Mouse (Mus musculus): Measurements from ENCODE around the gene Farp1. TPM values are rescaled to one million over a fixed set of nuclear protein-coding genes. Genes with fewer than 3 reads are reported as not detected.

The Farp1 gene
- polyA plus RNA-seq, 2 experiments: 43.3 to 78.5 TPM

DNA sequence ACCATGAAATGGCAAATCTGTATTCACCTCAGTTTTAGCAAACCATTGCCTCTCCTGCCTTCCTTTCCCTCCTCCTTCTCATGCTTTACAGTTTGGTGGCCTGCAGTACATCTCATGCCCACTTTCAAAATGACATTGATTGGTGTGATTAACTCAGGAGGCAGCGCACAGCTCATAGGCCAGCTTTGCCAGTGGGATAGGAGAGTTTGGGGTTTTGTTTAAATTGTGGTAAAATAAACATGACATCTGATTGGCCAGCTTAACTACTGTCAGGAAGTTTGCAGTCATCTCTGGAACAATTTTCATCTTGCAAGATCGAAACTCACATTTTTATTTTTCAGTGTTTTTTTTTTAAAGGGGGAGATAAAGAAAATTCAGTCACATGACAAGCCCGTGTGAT is 112.0 kb downstream of the Farp1 start:
- Histone ChIP-seq H3K9me3 (ENCODE audit: control insufficient read depth, low read length) (no peaks in the 10 kb centered on the region), H3K9ac (ENCODE audit: low read depth, low read length, severe bottlenecking) (no peak overlapping the region), H3K27me3 (ENCODE audit: control insufficient read depth, insufficient read depth, low read length) (no peaks in the 10 kb centered on the region), H3K4me3 (replicated peaks; ENCODE audit: low read length) (no peak overlapping the region), H3K27ac (replicated peaks; ENCODE audit: low read depth, low read length) (no peak overlapping the region), H3K4me1 (ENCODE audit: control insufficient read depth, insufficient read depth, low read length) (peaks cover 31% of the 10 kb centered on the region), H3K36me3 (ENCODE audit: control insufficient read depth, insufficient read depth, low read length) (no peaks in the 10 kb centered on the region), H3K4me2 (replicated peaks; ENCODE audit: low read depth, low read length, severe bottlenecking) (no peak overlapping the region)
- DNase-seq (ENCODE audit: low spot score) (no peak), ATAC-seq (ENCODE audit: low FRiP score, low read depth) (no peak)
- WGBS: 69% methylated on average over 3 of the region's 3 CpGs
- TF ChIP-seq POLR2A (IDR thresholded peaks at IDR 0.05; ENCODE audit: borderline replicate concordance, extremely low read depth, insufficient read depth, insufficient read length): no peak

DNA sequence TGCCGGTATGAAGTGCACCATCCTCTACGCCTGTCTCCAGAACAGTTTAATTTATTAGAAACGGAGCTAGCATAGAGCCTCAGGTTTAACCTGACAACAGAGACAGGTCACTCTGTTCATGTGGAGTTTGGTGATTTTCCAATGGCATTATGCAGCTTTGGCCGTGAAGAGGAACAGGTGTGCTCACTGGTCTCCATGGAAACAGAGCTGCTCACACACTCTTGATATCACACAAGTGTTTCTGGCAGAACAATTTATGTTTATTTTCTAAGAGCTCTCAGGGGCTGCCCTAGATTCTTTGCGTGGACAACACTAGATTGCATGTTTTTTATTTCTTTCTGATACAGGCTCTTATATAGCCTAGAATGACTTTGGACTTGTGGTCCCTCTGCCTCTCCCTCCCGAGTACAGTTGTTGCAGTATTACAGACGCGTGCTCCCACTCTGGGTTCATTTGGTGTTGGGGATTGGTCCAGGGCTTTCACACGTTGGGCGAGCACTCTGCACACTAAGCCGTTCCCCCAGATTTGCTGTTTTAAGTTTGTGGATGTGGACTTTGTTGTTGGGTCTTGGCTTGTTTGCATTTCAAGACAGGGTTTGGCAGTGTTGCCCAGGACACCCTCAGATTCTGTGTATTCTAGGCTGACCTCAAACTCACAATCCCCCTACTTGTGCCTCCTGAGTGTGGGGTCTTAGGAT is 113.2 kb downstream of the Farp1 start:
- no peak for DNase-seq (ENCODE audit: low spot score)
- H3K4me1 ChIP-seq (ENCODE audit: control insufficient read depth, insufficient read depth, low read length): peaks cover 39% of the 10 kb centered on the region

DNA sequence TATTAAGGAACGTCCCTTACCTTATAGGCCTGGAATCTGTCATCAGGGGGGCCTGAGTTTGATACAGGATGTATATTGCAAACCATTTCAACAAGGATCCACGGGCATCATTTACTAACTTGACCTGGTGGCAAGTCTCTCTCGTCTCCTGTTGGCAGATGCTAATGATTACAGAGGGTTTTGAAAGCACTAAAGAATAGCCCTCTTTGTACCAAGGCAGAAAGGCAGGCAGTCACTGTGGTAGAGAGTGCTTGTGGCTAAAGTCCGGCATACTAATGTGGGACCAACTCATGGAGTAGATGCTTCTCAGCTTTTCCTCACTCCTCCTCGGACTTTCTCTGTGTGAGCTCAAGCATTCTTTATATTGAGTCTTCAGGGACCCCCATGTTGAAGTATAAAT is 115.0 kb downstream of the Farp1 start:
- no peak for TF ChIP-seq POLR2A (IDR thresholded peaks at IDR 0.05; ENCODE audit: borderline replicate concordance, extremely low read depth, insufficient read depth, insufficient read length)
- H3K9ac ChIP-seq (ENCODE audit: low read depth, low read length, severe bottlenecking): no peak overlapping the region
- H3K27ac ChIP-seq (replicated peaks; ENCODE audit: low read depth, low read length): no peak overlapping the region
- no peak for ATAC-seq (ENCODE audit: low FRiP score, low read depth)
- no peak overlapping the region for H3K4me3 ChIP-seq (replicated peaks; ENCODE audit: low read length)
- peaks cover 45% of the 10 kb centered on the region for H3K4me1 ChIP-seq (ENCODE audit: control insufficient read depth, insufficient read depth, low read length)
- H3K4me2 ChIP-seq (replicated peaks; ENCODE audit: low read depth, low read length, severe bottlenecking): no peak overlapping the region
- no peaks in the 10 kb centered on the region for H3K36me3 ChIP-seq (ENCODE audit: control insufficient read depth, insufficient read depth, low read length)
- H3K9me3 ChIP-seq (ENCODE audit: control insufficient read depth, low read length): no peaks in the 10 kb centered on the region
- 67% methylated on average over 5 of the region's 5 CpGs for WGBS
- no peaks in the 10 kb centered on the region for H3K27me3 ChIP-seq (ENCODE audit: control insufficient read depth, insufficient read depth, low read length)
- DNase-seq (ENCODE audit: low spot score): no peak

More for the DNA sequence above, 113.2 kb downstream of the Farp1 start:
- Histone ChIP-seq H3K27ac (replicated peaks; ENCODE audit: low read depth, low read length) (no peak overlapping the region), H3K4me2 (replicated peaks; ENCODE audit: low read depth, low read length, severe bottlenecking) (no peak overlapping the region), H3K9me3 (ENCODE audit: control insufficient read depth, low read length) (no peaks in the 10 kb centered on the region), H3K27me3 (ENCODE audit: control insufficient read depth, insufficient read depth, low read length) (no peaks in the 10 kb centered on the region), H3K9ac (ENCODE audit: low read depth, low read length, severe bottlenecking) (no peak overlapping the region), H3K36me3 (ENCODE audit: control insufficient read depth, insufficient read depth, low read length) (no peaks in the 10 kb centered on the region), H3K4me3 (replicated peaks; ENCODE audit: low read length) (no peak overlapping the region)
- WGBS: 68% methylated on average over 11 of the region's 11 CpGs
- peak; percentile 28 for ATAC-seq (ENCODE audit: low FRiP score, low read depth)
- TF ChIP-seq POLR2A (IDR thresholded peaks at IDR 0.05; ENCODE audit: borderline replicate concordance, extremely low read depth, insufficient read depth, insufficient read length): no peak

DNA sequence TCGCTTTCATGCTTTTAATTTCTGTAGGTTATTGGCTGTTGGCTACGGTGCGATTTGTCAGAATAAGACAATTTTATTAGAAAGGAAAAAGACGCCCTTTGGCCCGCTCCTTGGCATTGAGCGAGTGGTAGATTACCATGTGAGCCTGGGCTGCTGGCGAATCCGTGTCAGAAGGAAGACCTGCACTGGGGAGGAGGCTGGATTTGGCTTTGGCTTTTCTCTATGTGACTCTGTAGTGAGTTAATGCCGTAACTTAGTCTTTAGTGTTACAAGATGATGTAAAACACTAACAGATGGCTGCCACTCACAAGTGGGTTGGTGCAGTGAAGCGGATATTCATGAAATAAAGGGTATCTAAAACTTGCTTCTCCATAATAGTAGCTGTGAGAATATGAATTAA is 116.8 kb downstream of the Farp1 start:
- H3K4me2 ChIP-seq (replicated peaks; ENCODE audit: low read depth, low read length, severe bottlenecking): no peak overlapping the region
- WGBS: 42% methylated on average over 10 of the region's 10 CpGs
- peaks cover 38% of the 10 kb centered on the region for H3K4me1 ChIP-seq (ENCODE audit: control insufficient read depth, insufficient read depth, low read length)
- 0 out of 2 replicates have a peak, but pooled peaks cover 3% of the 10 kb centered on the region for H3K36me3 ChIP-seq (ENCODE audit: control insufficient read depth, insufficient read depth, low read length)
- TF ChIP-seq POLR2A (IDR thresholded peaks at IDR 0.05; ENCODE audit: borderline replicate concordance, extremely low read depth, insufficient read depth, insufficient read length): no peak
- no peak overlapping the region for H3K4me3 ChIP-seq (replicated peaks; ENCODE audit: low read length)
- H3K27me3 ChIP-seq (ENCODE audit: control insufficient read depth, insufficient read depth, low read length): no peaks in the 10 kb centered on the region
- ATAC-seq (ENCODE audit: low FRiP score, low read depth): no peak; the same call in 1 of the 2 replicates
- no peak overlapping the region for H3K9ac ChIP-seq (ENCODE audit: low read depth, low read length, severe bottlenecking)
- DNase-seq (ENCODE audit: low spot score): no peak
- H3K27ac ChIP-seq (replicated peaks; ENCODE audit: low read depth, low read length): 0 out of 2 replicates have a peak overlapping the region, but pooled peaks have one; percentile 22
- H3K9me3 ChIP-seq (ENCODE audit: control insufficient read depth, low read length): no peaks in the 10 kb centered on the region

DNA sequence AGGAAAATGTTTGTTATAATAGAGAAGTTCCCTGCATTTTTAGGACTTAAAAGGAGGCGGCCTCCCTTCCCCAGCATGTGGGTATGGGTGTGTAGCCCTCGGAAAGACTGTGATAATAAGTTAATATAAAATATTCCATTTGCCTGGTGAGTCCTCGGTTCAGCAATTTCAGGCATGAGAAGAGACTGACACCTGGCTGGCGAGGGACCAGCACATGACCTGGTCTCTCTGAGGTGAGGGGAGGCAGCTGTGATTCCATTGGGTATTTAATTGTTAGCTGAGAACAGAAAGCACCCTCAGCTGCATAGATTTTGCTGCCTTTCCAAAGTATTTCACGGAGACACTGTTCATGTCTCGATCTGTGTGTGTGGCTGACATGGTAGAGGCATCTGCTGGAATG is 117.8 kb downstream of the Farp1 start:
- no peak overlapping the region for H3K4me2 ChIP-seq (replicated peaks; ENCODE audit: low read depth, low read length, severe bottlenecking)
- 0 out of 2 replicates have a peak, but pooled peaks cover 3% of the 10 kb centered on the region for H3K36me3 ChIP-seq (ENCODE audit: control insufficient read depth, insufficient read depth, low read length)
- H3K27ac ChIP-seq (replicated peaks; ENCODE audit: low read depth, low read length): no peak overlapping the region
- ATAC-seq (ENCODE audit: low FRiP score, low read depth): no peak
- H3K4me3 ChIP-seq (replicated peaks; ENCODE audit: low read length): no peak overlapping the region
- H3K4me1 ChIP-seq (ENCODE audit: control insufficient read depth, insufficient read depth, low read length): peaks cover 36% of the 10 kb centered on the region
- no peak for TF ChIP-seq POLR2A (IDR thresholded peaks at IDR 0.05; ENCODE audit: borderline replicate concordance, extremely low read depth, insufficient read depth, insufficient read length)
- H3K9ac ChIP-seq (ENCODE audit: low read depth, low read length, severe bottlenecking): no peak overlapping the region
- DNase-seq (ENCODE audit: low spot score): no peak
- 59% methylated on average over 6 of the region's 6 CpGs for WGBS
- H3K27me3 ChIP-seq (ENCODE audit: control insufficient read depth, insufficient read depth, low read length): no peaks in the 10 kb centered on the region
- H3K9me3 ChIP-seq (ENCODE audit: control insufficient read depth, low read length): no peaks in the 10 kb centered on the region

All from limb, embryonic 14.5 days (tissue).